Mouse (Mus musculus): ENCODE measurements around the gene Fmc1. TPM values are rescaled to one million over a fixed set of nuclear protein-coding genes. Genes with fewer than 3 reads are reported as not detected.
A peak's percentile ranks its signal among the peaks of the same experiment; 100 is the strongest.
"Not testable (repeated sequence)": the region's sequence is repeated elsewhere in the genome, so short reads cannot be mapped to it uniquely, and the experiment has no call there.

Gene Fmc1
- polyA plus RNA-seq, 1 experiment from 2014 or later, result 249 TPM

GRCm38 (mm10) chr6:38535788-38536187, 2.5 kb downstream of the Fmc1 start:
- H3K27ac ChIP-seq (replicated peaks), result peak overlapping the region; percentile 99
- H3K4me2 ChIP-seq, result peak overlapping the region; percentile 53
- H3K9ac ChIP-seq (replicated peaks), result peak overlapping the region; percentile 93
- H3K27me3 ChIP-seq (replicated peaks), result no peaks in the 10 kb centered on the region
- peaks cover 9% of the 10 kb centered on the region for H3K36me3 ChIP-seq
- H3K4me3 ChIP-seq (replicated peaks), result peak overlapping the region; percentile 90
- H3K4me1 ChIP-seq, result peaks cover 18% of the 10 kb centered on the region
- no peak for ATAC-seq (ENCODE audit: low FRiP score)
- 87% methylated on average over 1 of the region's 1 CpGs for WGBS
- no peaks in the 10 kb centered on the region for H3K9me3 ChIP-seq (replicated peaks)

- WGBS, result 95% methylated on average over 4 of the region's 5 CpGs
- not testable (repeated sequence) for ATAC-seq (ENCODE audit: low FRiP score); H3K27ac ChIP-seq (replicated peaks); H3K9me3 ChIP-seq (replicated peaks); H3K4me1 ChIP-seq; H3K4me3 ChIP-seq (replicated peaks); H3K27me3 ChIP-seq (replicated peaks); H3K9ac ChIP-seq (replicated peaks); H3K4me2 ChIP-seq
- H3K36me3 ChIP-seq, result peaks cover 14% of the 10 kb centered on the region
Measured at GRCm38 (mm10) chr6:38544141-38544540, 10.8 kb downstream of the Fmc1 start.

- not testable (repeated sequence) for ATAC-seq (ENCODE audit: low FRiP score); H3K27me3 ChIP-seq (replicated peaks); H3K36me3 ChIP-seq; H3K4me1 ChIP-seq; H3K9me3 ChIP-seq (replicated peaks); H3K4me2 ChIP-seq; H3K9ac ChIP-seq (replicated peaks); H3K27ac ChIP-seq (replicated peaks); H3K4me3 ChIP-seq (replicated peaks)
- 95% methylated on average over 2 of the region's 2 CpGs for WGBS
Measured at GRCm38 (mm10) chr6:38547005-38547404, 13.7 kb downstream of the Fmc1 start.

- no peak for ATAC-seq (ENCODE audit: low FRiP score)
- WGBS, result 91% methylated on average over 1 of the region's 1 CpGs
- no peak overlapping the region for H3K4me3 ChIP-seq (replicated peaks)
Measured at GRCm38 (mm10) chr6:38547707-38548106, 14.4 kb downstream of the Fmc1 start.

GRCm38 (mm10) chr6:38548595-38548994, 15.3 kb downstream of the Fmc1 start:
- not testable (repeated sequence) for H3K36me3 ChIP-seq; H3K9ac ChIP-seq (replicated peaks); H3K4me2 ChIP-seq; H3K27me3 ChIP-seq (replicated peaks); H3K4me3 ChIP-seq (replicated peaks); ATAC-seq (ENCODE audit: low FRiP score); H3K9me3 ChIP-seq (replicated peaks); H3K27ac ChIP-seq (replicated peaks)
- H3K4me1 ChIP-seq, result peaks cover 11% of the 10 kb centered on the region
- 96% methylated on average over 7 of the region's 7 CpGs for WGBS

More at GRCm38 (mm10) chr6:38547707-38548106, 14.4 kb downstream of the Fmc1 start:
- Histone ChIP-seq H3K27ac (replicated peaks) (no peak overlapping the region), H3K4me2 (no peak overlapping the region), H3K27me3 (replicated peaks) (no peaks in the 10 kb centered on the region), H3K4me1 (peaks cover 8% of the 10 kb centered on the region), H3K9ac (replicated peaks) (no peak overlapping the region), H3K9me3 (replicated peaks) (no peaks in the 10 kb centered on the region), H3K36me3 (no peaks in the 10 kb centered on the region)

GRCm38 (mm10) chr6:38549840-38550239, 16.5 kb downstream of the Fmc1 start:
- 81% methylated on average over 6 of the region's 6 CpGs for WGBS
- peaks cover 21% of the 10 kb centered on the region for H3K4me1 ChIP-seq
- not testable (repeated sequence) for ATAC-seq (ENCODE audit: low FRiP score); H3K9me3 ChIP-seq (replicated peaks); H3K36me3 ChIP-seq; H3K27me3 ChIP-seq (replicated peaks)
- peak overlapping the region; percentile 82; the same call in 1 of the 2 replicates for H3K9ac ChIP-seq (replicated peaks)
- peak overlapping the region; percentile 99; the same call in 1 of the 2 replicates for H3K27ac ChIP-seq (replicated peaks)
- H3K4me2 ChIP-seq, result peak overlapping the region; percentile 75
- H3K4me3 ChIP-seq (replicated peaks), result peak overlapping the region; percentile 70

GRCm38 (mm10) chr6:38550250-38551061, 17.2 kb downstream of the Fmc1 start:
- Histone ChIP-seq H3K27ac (replicated peaks) (peak overlapping the region; percentile 99), H3K4me1 (peaks cover 24% of the 10 kb centered on the region), H3K9me3 (replicated peaks) (no peaks in the 10 kb centered on the region), H3K4me2 (peak overlapping the region; percentile 75), H3K27me3 (replicated peaks) (no peaks in the 10 kb centered on the region), H3K4me3 (replicated peaks) (peak overlapping the region; percentile 70), H3K36me3 (no peaks in the 10 kb centered on the region), H3K9ac (replicated peaks) (peak overlapping the region; percentile 82)
- WGBS, result 8% methylated on average over 28 of the region's 28 CpGs
- ATAC-seq (ENCODE audit: low FRiP score), result peak; percentile 5

GRCm38 (mm10) chr6:38551062-38551988, 18.0 kb downstream of the Fmc1 start, which contains the start of gene Luc7l2:
Gene Luc7l2 (plus strand): TSS chr6:38551334.
- under 1% methylated on average over 98 of the region's 98 CpGs for WGBS
- Histone ChIP-seq H3K9ac (replicated peaks) (peak within 1 kb of the TSS; percentile 82), H3K4me1 (peaks cover 31% of the 10 kb centered on the region), H3K36me3 (no peaks in the 10 kb centered on the region), H3K4me3 (replicated peaks) (peak within 1 kb of the TSS; percentile 70), H3K27ac (replicated peaks) (peak within 1 kb of the TSS; percentile 99), H3K4me2 (peak within 1 kb of the TSS; percentile 75), H3K9me3 (replicated peaks) (no peaks in the 10 kb centered on the region), H3K27me3 (replicated peaks) (no peaks in the 10 kb centered on the region)
- peak; percentile 93 for ATAC-seq (ENCODE audit: low FRiP score)

- peak; percentile 94 for ATAC-seq (ENCODE audit: low FRiP score)
- Histone ChIP-seq H3K4me1 (peaks cover 31% of the 10 kb centered on the region), H3K27ac (replicated peaks) (peak overlapping the region; percentile 99), H3K9me3 (replicated peaks) (no peaks in the 10 kb centered on the region), H3K9ac (replicated peaks) (peak overlapping the region; percentile 76), H3K36me3 (no peaks in the 10 kb centered on the region), H3K4me2 (peak overlapping the region; percentile 61), H3K27me3 (replicated peaks) (no peaks in the 10 kb centered on the region), H3K4me3 (replicated peaks) (peak overlapping the region; percentile 70)
- under 1% methylated on average over 32 of the region's 32 CpGs for WGBS
Measured at GRCm38 (mm10) chr6:38551989-38552635, 18.8 kb downstream of the Fmc1 start.

- H3K9ac ChIP-seq (replicated peaks), result peak overlapping the region; percentile 51; the same call in 1 of the 2 replicates
- WGBS, result 30% methylated on average over 5 of the region's 5 CpGs
Measured at GRCm38 (mm10) chr6:38552636-38553000, 19.3 kb downstream of the Fmc1 start.

GRCm38 (mm10) chr6:38576096-38576495, 42.8 kb downstream of the Fmc1 start:
- no peaks in the 10 kb centered on the region for H3K27me3 ChIP-seq (replicated peaks)
- no peak overlapping the region for H3K9ac ChIP-seq (replicated peaks)
- H3K36me3 ChIP-seq, result peaks cover 23% of the 10 kb centered on the region
- H3K4me1 ChIP-seq, result no peaks in the 10 kb centered on the region
- 93% methylated on average over 2 of the region's 2 CpGs for WGBS
- H3K9me3 ChIP-seq (replicated peaks), result no peaks in the 10 kb centered on the region
- ATAC-seq (ENCODE audit: low FRiP score), result no peak
- no peak overlapping the region for H3K4me2 ChIP-seq
- no peak overlapping the region for H3K27ac ChIP-seq (replicated peaks)
- H3K4me3 ChIP-seq (replicated peaks), result no peak overlapping the region

More at GRCm38 (mm10) chr6:38552636-38553000, 19.3 kb downstream of the Fmc1 start:
- peak overlapping the region; percentile 61 for H3K4me2 ChIP-seq
- no peak overlapping the region for H3K27ac ChIP-seq (replicated peaks)
- no peak for ATAC-seq (ENCODE audit: low FRiP score)
- no peaks in the 10 kb centered on the region for H3K36me3 ChIP-seq
- H3K27me3 ChIP-seq (replicated peaks), result no peaks in the 10 kb centered on the region
- no peaks in the 10 kb centered on the region for H3K9me3 ChIP-seq (replicated peaks)
- H3K4me3 ChIP-seq (replicated peaks), result peak overlapping the region; percentile 70
- peaks cover 31% of the 10 kb centered on the region for H3K4me1 ChIP-seq

Measured in neural tube, embryonic 15.5 days (tissue).